Mouse (Mus musculus) heart, embryonic 16.5 days (tissue): ENCODE results near the gene Zc3h12c. TPM values are rescaled to one million over a fixed set of nuclear protein-coding genes. Genes with fewer than 3 reads are reported as not detected.

Experiments
- ATAC-seq: fragments of 200-750 bp; cut with Nextera tagmentation; replicated peaks from 2 replicates; pipeline ENCODE4 v1.8.0; 2017; ENCODE audit warnings: moderate number of reproducible peaks; ENCODE audit not compliant: insufficient read depth, low FRiP score; ENCODE audit errors: extremely low read depth
- H3K27ac ChIP-seq: fragments of 300-500 bp; sonication (generic); 2 replicates; pipeline ENCODE4 v1.5.1; 2014; ENCODE audit warnings: mild to moderate bottlenecking, low read length, control low read depth, moderate library complexity
- H3K27me3 ChIP-seq: fragments of 300-500 bp; sonication (generic); 2 replicates; pipeline ENCODE4 v1.6.1; 2014; ENCODE audit warnings: low read length, mixed read lengths; ENCODE audit not compliant: control insufficient read depth, insufficient read depth
- H3K36me3 ChIP-seq: fragments of 300-500 bp; sonication (generic); 2 replicates; pipeline ENCODE4 v1.6.1; 2014; ENCODE audit not compliant: control insufficient read depth, insufficient read depth
- H3K4me1 ChIP-seq: fragments of 300-500 bp; sonication (generic); 2 replicates; pipeline ENCODE4 v1.6.1; 2014; ENCODE audit warnings: low read length, mixed read lengths; ENCODE audit not compliant: control insufficient read depth, insufficient read depth
- H3K4me2 ChIP-seq: fragments of 300-500 bp; sonication (generic); 2 replicates; pipeline ENCODE4 v1.6.1; 2014; ENCODE audit warnings: low read depth, mild to moderate bottlenecking, control low read depth, low read length
- H3K4me3 ChIP-seq: fragments of 300-500 bp; sonication (generic); 2 replicates; pipeline ENCODE4 v1.5.1; 2014; ENCODE audit warnings: mild to moderate bottlenecking, control low read depth, low read length
- H3K9ac ChIP-seq: fragments of 300-500 bp; sonication (generic); 2 replicates; pipeline ENCODE4 v1.6.1; 2014; ENCODE audit warnings: low read length, control low read depth
- H3K9me3 ChIP-seq: fragments of 300-500 bp; sonication (generic); replicated peaks from 2 replicates; pipeline ENCODE4 v1.6.1; 2016; ENCODE audit warnings: low read length; ENCODE audit not compliant: control insufficient read depth
- WGBS: fragments of 180-500 bp; shearing (Covaris S2); extraction: QIAGEN DNeasy Blood & Tissue Kit; methylation state at CpG from one replicate; pipeline ENCODE4 v1.1.7; 2014; 5-methylcytosine and 5-hydroxymethylcytosine counted together
- polyA plus RNA-seq: library from polyadenylated mRNA; unstranded; fragments of >200 nt; fragmentation: Nextera tagmentation; extraction: Ambion mirVana; gene quantifications from 2 replicates; pipeline ENCODE4 v1.2.1, GENCODE M21; 2015

The Zc3h12c gene
- polyA plus RNA-seq, 1 experiment from 2014 or later, result 1.8 TPM

- Histone ChIP-seq H3K4me1 (peaks cover 13% of the 10 kb centered on the region), H3K9me3 (no peaks in the 10 kb centered on the region), H3K27ac (peak overlapping the region; percentile 4; the same call in 1 of the 2 replicates), H3K9ac (no peak overlapping the region), H3K27me3 (no peaks in the 10 kb centered on the region), H3K4me2 (peak overlapping the region; percentile 16; the same call in 1 of the 2 replicates), H3K36me3 (no peaks in the 10 kb centered on the region), H3K4me3 (no peak overlapping the region)
- ATAC-seq, result peak; percentile 29; the same call in 1 of the 2 replicates
- 40% methylated on average over 13 of the region's 13 CpGs for WGBS
These were observed 66.1 kb downstream of the Zc3h12c start for GRCm38 (mm10) chr9:52102060-52102844.

- Histone ChIP-seq H3K27me3 (no peaks in the 10 kb centered on the region), H3K4me3 (no peak overlapping the region), H3K9ac (no peak overlapping the region), H3K27ac (no peak overlapping the region), H3K36me3 (no peaks in the 10 kb centered on the region), H3K4me2 (no peak overlapping the region), H3K9me3 (no peaks in the 10 kb centered on the region), H3K4me1 (peaks cover 13% of the 10 kb centered on the region)
- no peak for ATAC-seq
- WGBS, result 87% methylated on average over 14 of the region's 14 CpGs
These were observed 67.9 kb downstream of the Zc3h12c start for GRCm38 (mm10) chr9:52100426-52100825.

- Histone ChIP-seq H3K4me3 (no peak overlapping the region), H3K9me3 (no peaks in the 10 kb centered on the region), H3K4me1 (peaks cover 15% of the 10 kb centered on the region), H3K9ac (no peak overlapping the region), H3K27me3 (no peaks in the 10 kb centered on the region), H3K36me3 (no peaks in the 10 kb centered on the region), H3K4me2 (no peak overlapping the region), H3K27ac (no peak overlapping the region)
- ATAC-seq, result no peak
- WGBS, result 1% methylated on average over 7 of the region's 7 CpGs
These were observed 69.8 kb downstream of the Zc3h12c start for GRCm38 (mm10) chr9:52098600-52098999.

- H3K4me2 ChIP-seq, result no peak overlapping the region
- WGBS, result 60% methylated on average over 1 of the region's 1 CpGs
- H3K9me3 ChIP-seq, result no peaks in the 10 kb centered on the region
- no peaks in the 10 kb centered on the region for H3K36me3 ChIP-seq
- no peak overlapping the region for H3K27ac ChIP-seq
- ATAC-seq, result no peak
- no peaks in the 10 kb centered on the region for H3K27me3 ChIP-seq
- H3K9ac ChIP-seq, result no peak overlapping the region
- H3K4me3 ChIP-seq, result no peak overlapping the region
- peaks cover 21% of the 10 kb centered on the region for H3K4me1 ChIP-seq
These were observed 71.0 kb downstream of the Zc3h12c start for GRCm38 (mm10) chr9:52097386-52097785.

GRCm38 (mm10) chr9:52095666-52096065, 72.7 kb downstream of the Zc3h12c start:
- H3K4me3 ChIP-seq, result no peak overlapping the region
- H3K27me3 ChIP-seq, result no peaks in the 10 kb centered on the region
- no peak overlapping the region for H3K4me2 ChIP-seq
- H3K9ac ChIP-seq, result no peak overlapping the region
- H3K4me1 ChIP-seq, result peaks cover 21% of the 10 kb centered on the region
- no peak overlapping the region for H3K27ac ChIP-seq
- ATAC-seq, result no peak
- H3K9me3 ChIP-seq, result no peaks in the 10 kb centered on the region
- WGBS, result 63% methylated on average over 3 of the region's 3 CpGs
- H3K36me3 ChIP-seq, result no peaks in the 10 kb centered on the region

GRCm38 (mm10) chr9:52094471-52094980, 73.8 kb downstream of the Zc3h12c start:
- H3K27me3 ChIP-seq, result no peaks in the 10 kb centered on the region
- 66% methylated on average over 10 of the region's 10 CpGs for WGBS
- H3K27ac ChIP-seq, result no peak overlapping the region
- 0 out of 2 replicates have a peak, but pooled peaks cover 3% of the 10 kb centered on the region for H3K36me3 ChIP-seq
- H3K4me3 ChIP-seq, result no peak overlapping the region
- ATAC-seq, result no peak
- H3K9ac ChIP-seq, result no peak overlapping the region
- no peak overlapping the region for H3K4me2 ChIP-seq
- H3K4me1 ChIP-seq, result peaks cover 21% of the 10 kb centered on the region
- no peaks in the 10 kb centered on the region for H3K9me3 ChIP-seq

GRCm38 (mm10) chr9:52094016-52094415, 74.4 kb downstream of the Zc3h12c start:
- no peak for ATAC-seq
- H3K4me2 ChIP-seq, result no peak overlapping the region
- H3K4me1 ChIP-seq, result peaks cover 21% of the 10 kb centered on the region
- 54% methylated on average over 5 of the region's 5 CpGs for WGBS
- H3K4me3 ChIP-seq, result no peak overlapping the region
- no peaks in the 10 kb centered on the region for H3K9me3 ChIP-seq
- no peak overlapping the region for H3K9ac ChIP-seq
- H3K36me3 ChIP-seq, result 0 out of 2 replicates have a peak, but pooled peaks cover 5% of the 10 kb centered on the region
- no peaks in the 10 kb centered on the region for H3K27me3 ChIP-seq
- no peak overlapping the region for H3K27ac ChIP-seq

GRCm38 (mm10) chr9:52093108-52093507, 75.3 kb downstream of the Zc3h12c start:
- Histone ChIP-seq H3K4me1 (peaks cover 21% of the 10 kb centered on the region), H3K9ac (0 out of 2 replicates have a peak overlapping the region, but pooled peaks have one; percentile 7), H3K27me3 (no peaks in the 10 kb centered on the region), H3K27ac (no peak overlapping the region), H3K36me3 (peaks cover 10% of the 10 kb centered on the region; the same call in 1 of the 2 replicates), H3K9me3 (no peaks in the 10 kb centered on the region), H3K4me2 (no peak overlapping the region), H3K4me3 (no peak overlapping the region)
- 0 out of 2 replicates have a peak, but pooled peaks have one; percentile 38 for ATAC-seq
- 28% methylated on average over 8 of the region's 8 CpGs for WGBS

GRCm38 (mm10) chr9:52092311-52092710, 76.1 kb downstream of the Zc3h12c start:
- Histone ChIP-seq H3K36me3 (peaks cover 17% of the 10 kb centered on the region), H3K4me1 (peaks cover 21% of the 10 kb centered on the region), H3K9me3 (no peaks in the 10 kb centered on the region), H3K27me3 (no peaks in the 10 kb centered on the region), H3K27ac (peak overlapping the region; percentile 35; the same call in 1 of the 2 replicates), H3K4me2 (no peak overlapping the region), H3K4me3 (no peak overlapping the region), H3K9ac (no peak overlapping the region)
- no peak for ATAC-seq
- WGBS, result 68% methylated on average over 5 of the region's 5 CpGs
